Mouse (Mus musculus) embryonic fibroblast, embryonic 13.5 days (primary cell): ENCODE measurements at regions not wholly inside any gene's neighbourhood (a gene's known extent, or its start where the extent isn't known, plus 50 kb on each side); places are given as distances from the start of the nearest gene placed in this dataset.

Source experiments
- H3K27ac ChIP-seq: 2 replicates; pipeline ENCODE4 v1.5.1; 2012; ENCODE audit warnings: low read length, control low read depth, inconsistent platforms; ENCODE audit not compliant: insufficient read depth
- H3K4me1 ChIP-seq: 2 replicates; pipeline ENCODE4 v1.6.1; 2011; ENCODE audit warnings: low read length; ENCODE audit not compliant: control insufficient read depth, insufficient read depth
- H3K4me3 ChIP-seq: 2 replicates; pipeline ENCODE4 v1.5.1; 2011; ENCODE audit warnings: mild to moderate bottlenecking, control low read depth, low read length; ENCODE audit not compliant: insufficient read depth
- CTCF ChIP-seq: IDR thresholded peaks from 2 replicates; pipeline ENCODE4 v1.5.1; 2011; ENCODE audit warnings: mild to moderate bottlenecking, control low read depth, low read length, moderate library complexity, borderline replicate concordance; ENCODE audit not compliant: insufficient read depth
- POLR2A ChIP-seq: IDR thresholded peaks from 2 replicates; pipeline ENCODE4 v1.6.1; 2011; ENCODE audit warnings: low read depth, mild to moderate bottlenecking, control low read depth, low read length, moderate library complexity

DNA sequence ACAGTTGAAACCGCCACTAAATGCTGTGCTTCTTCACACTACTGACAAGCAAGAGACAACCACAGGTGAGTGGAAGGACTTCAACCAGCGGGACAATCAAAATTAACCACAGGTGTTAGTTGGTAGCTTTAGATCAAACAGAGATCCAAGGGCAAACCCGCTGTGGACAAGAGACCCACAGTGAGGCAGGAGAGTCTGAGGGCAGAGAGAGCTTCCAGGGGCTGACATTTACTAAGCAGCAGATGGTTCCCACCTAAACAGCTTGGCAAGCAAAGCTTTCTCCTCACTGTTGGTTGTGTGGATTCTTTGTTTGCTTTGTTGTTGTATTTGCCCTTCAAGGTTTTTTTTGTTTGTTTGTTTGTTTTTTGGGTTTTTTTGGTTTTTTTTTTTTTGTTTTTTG lies 227.9 kb upstream of the Akirin2 start:
- TF ChIP-seq CTCF (no peak), POLR2A (no peak)
- Histone ChIP-seq H3K4me1 (no peaks in the 10 kb centered on the region; the same call in 1 of the 2 replicates), H3K4me3 (no peak overlapping the region), H3K27ac (no peak overlapping the region)

DNA sequence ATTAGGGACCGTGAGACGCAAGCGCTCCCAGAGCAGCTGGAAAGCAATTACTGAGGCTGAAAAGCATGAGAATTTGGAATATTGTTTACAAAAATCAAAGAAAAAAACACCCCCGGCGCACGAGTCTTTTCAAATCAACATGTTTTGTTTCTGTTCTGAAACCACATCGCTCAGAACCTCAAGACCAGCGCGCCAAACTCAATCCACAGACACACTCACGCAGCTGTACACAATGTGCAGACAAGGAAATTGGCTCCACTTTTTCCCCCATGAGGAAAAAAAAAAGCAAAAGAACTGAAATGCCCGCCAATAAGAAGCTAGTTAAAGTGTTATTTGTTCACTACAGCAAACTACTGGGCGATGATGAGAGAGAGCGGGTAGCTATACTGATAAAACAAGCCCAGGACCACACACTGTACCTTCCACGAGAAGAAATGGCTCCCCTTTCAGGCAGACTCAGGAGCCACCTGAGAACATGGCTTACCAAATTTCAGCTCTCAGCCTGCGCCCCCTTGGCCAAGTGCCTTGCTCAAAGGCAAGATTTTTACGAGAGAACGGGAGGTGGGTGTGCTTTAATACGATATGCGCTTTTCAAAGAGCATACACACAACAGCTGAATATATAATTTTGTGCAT lies 222.5 kb upstream of the Akirin2 start:
- no peak overlapping the region for H3K27ac ChIP-seq
- no peaks in the 10 kb centered on the region for H3K4me1 ChIP-seq
- TF ChIP-seq POLR2A (no peak), CTCF (no peak)
- no peak overlapping the region for H3K4me3 ChIP-seq

DNA sequence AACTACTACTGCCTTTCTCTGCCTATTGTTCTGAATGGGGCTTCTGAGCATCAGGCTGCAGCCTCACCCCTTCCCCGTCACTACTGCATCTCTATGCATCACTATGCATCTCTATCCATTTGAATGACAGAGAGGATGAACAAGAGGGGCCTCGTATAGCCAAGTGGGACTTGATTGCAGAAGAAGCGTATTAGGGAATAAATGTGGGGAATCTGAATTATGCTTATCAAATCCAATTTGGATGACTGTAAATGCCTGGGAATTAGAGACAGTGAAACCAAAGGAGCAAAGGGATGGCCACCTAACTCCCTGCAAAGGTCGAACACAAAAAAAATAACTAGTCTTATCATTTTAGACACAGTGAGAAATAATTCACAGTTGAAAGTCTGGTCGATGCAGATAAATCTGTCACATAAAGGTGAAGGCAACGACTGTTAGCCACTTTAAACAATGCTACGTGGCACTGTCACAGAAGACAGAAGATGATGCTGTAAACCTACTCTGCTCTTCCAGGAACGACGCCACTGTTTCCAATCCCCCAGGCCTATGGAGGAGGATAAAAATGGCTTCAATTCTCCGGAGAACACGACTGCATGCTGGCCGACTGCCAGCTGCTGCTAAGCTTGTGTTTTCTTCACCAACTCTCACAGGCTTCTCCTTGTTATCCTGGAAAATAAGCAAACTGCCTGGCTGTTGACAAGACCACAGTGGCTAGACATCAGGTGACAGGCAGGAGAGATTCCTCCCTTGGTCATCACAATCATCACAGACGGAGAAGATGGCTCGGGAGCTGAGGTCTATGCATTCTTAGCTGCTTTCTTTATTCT lies 213.6 kb upstream of the Akirin2 start:
- no peaks in the 10 kb centered on the region for H3K4me1 ChIP-seq
- TF ChIP-seq CTCF = no peak
- no peak for TF ChIP-seq POLR2A
- no peak overlapping the region for H3K27ac ChIP-seq
- no peak overlapping the region for H3K4me3 ChIP-seq

DNA sequence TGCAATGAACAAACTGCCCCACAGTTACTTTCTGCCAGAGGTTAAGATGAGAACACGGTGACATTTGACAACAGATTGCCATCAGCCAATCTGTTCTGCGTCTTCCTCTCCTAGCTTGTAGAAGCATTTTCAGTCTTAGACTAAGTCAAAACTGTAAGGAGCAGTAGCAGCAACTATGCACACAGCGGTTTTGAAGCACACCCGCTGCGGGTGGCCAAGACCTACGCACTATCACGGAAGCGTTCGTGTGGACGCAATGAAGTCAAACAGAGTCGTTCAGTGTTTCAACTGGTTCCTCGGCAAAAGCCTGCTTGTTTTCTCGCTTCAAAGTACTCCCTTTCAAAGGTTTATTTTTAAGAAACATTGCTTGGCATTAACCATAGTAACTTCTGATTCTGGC lies 212.9 kb upstream of the Akirin2 start:
- Histone ChIP-seq H3K4me1 (no peaks in the 10 kb centered on the region), H3K27ac (no peak overlapping the region), H3K4me3 (no peak overlapping the region)
- TF ChIP-seq POLR2A (no peak), CTCF (no peak)

DNA sequence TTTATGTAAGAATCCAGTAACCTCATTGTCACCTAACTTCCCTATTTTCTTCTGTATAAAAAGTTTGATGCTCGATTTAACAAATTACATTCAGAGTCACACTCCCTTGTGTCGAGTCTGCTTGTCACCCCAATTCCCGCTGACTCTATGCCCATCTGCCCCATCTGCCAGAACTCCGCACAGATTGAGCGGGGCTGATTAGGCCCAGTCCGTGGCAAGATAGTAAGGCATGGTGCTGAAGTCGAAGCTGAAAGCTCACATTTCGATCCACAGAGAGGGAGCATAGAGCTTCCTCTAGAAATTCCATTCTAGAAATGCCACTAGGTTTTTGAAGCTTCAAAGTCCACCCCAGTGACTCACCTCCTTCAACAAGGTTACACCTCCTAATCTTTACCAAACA lies 210.7 kb upstream of the Akirin2 start:
- H3K4me3 ChIP-seq = no peak overlapping the region
- H3K4me1 ChIP-seq = no peaks in the 10 kb centered on the region
- no peak overlapping the region for H3K27ac ChIP-seq
- TF ChIP-seq CTCF (no peak), POLR2A (no peak)

DNA sequence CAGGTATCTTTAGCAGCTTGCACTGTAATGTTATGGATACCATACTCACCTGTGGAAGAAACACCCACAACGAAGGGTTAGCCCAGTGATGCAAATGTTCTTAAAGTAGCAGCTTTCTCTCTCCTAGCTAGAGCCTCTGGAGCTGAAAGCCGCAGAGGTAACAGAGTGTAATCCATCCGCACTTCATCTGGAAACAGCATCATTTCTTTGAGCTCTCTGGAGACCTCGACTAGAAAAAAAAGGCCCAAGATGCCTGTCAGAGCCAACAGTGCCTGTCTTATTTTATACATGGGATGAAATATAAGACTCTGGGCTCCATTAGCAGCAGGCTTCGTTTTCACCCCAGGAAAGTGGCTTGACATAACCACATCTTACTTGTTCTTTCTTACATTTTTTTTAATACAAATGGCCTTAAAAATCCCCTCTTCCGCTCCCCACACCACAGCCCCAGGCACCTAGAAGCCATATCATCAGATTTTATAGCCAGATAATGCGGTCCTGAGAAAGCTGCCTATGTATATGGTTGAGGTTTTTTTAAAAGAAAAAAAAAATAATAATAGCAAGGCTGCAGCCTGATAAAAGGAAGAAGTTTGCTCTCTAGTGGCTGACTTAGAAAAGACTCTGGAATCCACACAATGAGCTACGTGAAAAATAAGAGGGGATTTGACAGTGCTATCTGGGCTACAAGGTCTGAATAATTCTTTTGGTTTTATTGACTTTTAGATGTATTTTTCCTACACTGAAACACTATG lies 179.3 kb upstream of the Akirin2 start:
- Histone ChIP-seq H3K27ac (no peak overlapping the region), H3K4me1 (no peaks in the 10 kb centered on the region), H3K4me3 (no peak overlapping the region)
- TF ChIP-seq POLR2A = no peak
- no peak for TF ChIP-seq CTCF

DNA sequence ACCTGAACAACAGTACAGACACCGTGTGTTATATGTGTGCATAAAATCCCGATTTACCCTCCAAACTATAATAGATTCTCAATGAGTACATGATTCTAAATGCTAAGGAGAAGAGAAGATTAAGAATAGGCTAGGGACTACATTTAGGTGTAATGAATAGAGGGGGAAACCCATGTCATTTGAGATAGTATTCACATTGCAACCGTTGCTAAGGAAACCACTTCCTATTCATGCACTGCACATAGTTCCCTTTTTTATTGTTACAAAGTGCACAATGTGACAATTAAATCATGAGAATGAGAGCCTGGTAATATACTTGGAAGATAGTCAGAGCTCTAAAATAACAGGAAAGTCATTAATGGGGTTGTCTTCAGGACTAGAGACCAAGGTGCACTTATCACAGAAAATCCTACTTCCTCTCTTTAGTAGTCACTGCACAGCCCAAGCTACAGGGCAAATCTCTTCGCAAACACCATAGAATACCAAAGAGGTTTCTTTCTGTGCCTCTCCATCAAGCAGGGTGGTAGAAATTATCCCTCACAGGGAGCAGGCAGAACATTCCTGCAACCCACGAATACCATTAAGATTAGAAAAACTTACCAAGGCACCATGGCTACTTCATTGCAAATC lies 164.3 kb upstream of the Akirin2 start:
- Histone ChIP-seq H3K27ac (no peak overlapping the region), H3K4me1 (no peaks in the 10 kb centered on the region), H3K4me3 (no peak overlapping the region)
- TF ChIP-seq POLR2A = no peak
- no peak for TF ChIP-seq CTCF

DNA sequence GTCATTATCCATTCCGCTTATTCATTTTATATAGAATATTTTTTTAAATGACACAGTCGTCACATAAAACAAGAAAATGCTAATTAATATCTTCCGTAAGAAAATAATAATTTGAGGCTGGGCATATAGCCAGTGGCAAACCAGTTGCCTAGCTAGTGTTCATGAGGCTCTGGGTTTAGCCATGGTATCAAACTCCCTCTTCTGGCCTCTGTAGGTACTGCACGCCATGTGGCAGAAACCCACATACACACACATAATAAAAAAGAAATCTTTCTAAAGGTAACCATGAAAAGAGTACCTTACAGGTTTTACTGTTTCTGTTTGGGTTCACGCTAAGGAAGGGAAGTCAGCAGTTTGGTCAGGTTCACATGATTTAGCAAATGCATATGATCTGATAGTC lies 159.2 kb upstream of the Akirin2 start:
- no peaks in the 10 kb centered on the region for H3K4me1 ChIP-seq
- no peak overlapping the region for H3K27ac ChIP-seq
- no peak overlapping the region for H3K4me3 ChIP-seq
- TF ChIP-seq POLR2A = no peak
- TF ChIP-seq CTCF = no peak

DNA sequence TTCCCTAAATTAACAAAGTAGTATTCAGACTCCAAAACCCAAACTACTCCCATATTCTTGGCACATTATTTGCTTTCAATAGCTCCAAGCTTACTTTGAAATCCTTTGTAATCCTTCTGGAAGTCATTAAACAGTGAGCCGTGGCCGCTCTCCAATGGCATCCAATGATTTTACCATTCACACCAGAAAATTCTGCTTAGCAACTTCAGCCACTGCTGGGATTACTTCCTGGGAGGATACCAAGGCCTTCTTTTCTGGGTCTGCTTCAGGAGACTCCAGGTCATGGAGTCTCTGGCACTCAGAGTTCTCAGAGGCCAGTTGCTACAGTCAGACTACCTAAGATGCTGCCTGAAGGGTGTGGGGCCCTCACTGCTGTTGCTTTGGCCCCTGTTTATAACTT lies 147.7 kb upstream of the Akirin2 start:
- TF ChIP-seq POLR2A = no peak
- no peak for TF ChIP-seq CTCF
- H3K4me3 ChIP-seq = no peak overlapping the region
- H3K27ac ChIP-seq = no peak overlapping the region
- no peaks in the 10 kb centered on the region for H3K4me1 ChIP-seq
